25 mouse cellular contexts compared by ENCODE assay signal in genomic region chr11:75660941-75661800, GRCm38 (mm10). TPM values are rescaled to one million over a fixed set of nuclear protein-coding genes. Genes with fewer than 3 reads are reported as not detected.
DNase-seq lines count a peak whose midpoint lies in the region; ATAC-seq and TF ChIP-seq lines count a peak whose summit lies in the region.
"Had no signal": no experiment of that assay in that cellular context is flagged by ENCODE, and none has a peak within 500 bp of the region (broad histone marks: within the 10 kb centered on the region; RNA-seq: fewer than 3 reads in every experiment).

No protein-coding gene starts in this region.

- peaks cover 6% of the 10 kb centered on the region for H3K79me2 ChIP-seq in liver, adult 2 months (ENCODE audit: control insufficient read depth, insufficient read depth, low read length)

- peak overlapping the region; percentile 20 for H3K27ac ChIP-seq in liver, adult 2 months (replicated peaks; ENCODE audit: insufficient read depth, low read depth, low read length)
- no peak overlapping the region for H3K27ac ChIP-seq in liver, embryonic 11.5 days (ENCODE audit: low read depth, low read length)
- H3K27ac ChIP-seq: embryonic facial prominence, embryonic 12.5 days; embryonic facial prominence, embryonic 15.5 days; heart, embryonic 15.5 days; hindbrain, embryonic 10.5 days; hindbrain, embryonic 13.5 days had no signal

- no peaks in the 10 kb centered on the region for H3K27me3 ChIP-seq in liver, adult 2 months (ENCODE audit: control insufficient read depth, insufficient read depth, low read length)
- no peaks in the 10 kb centered on the region for H3K27me3 ChIP-seq in liver, embryonic 11.5 days (replicated peaks; ENCODE audit: control insufficient read depth, insufficient read depth, low read length)
- H3K27me3 ChIP-seq: embryonic facial prominence, embryonic 12.5 days; embryonic facial prominence, embryonic 15.5 days; heart, embryonic 12.5 days; heart, embryonic 15.5 days had no signal

- WGBS in liver, adult 2 months: 42% methylated on average over 21 of the region's 21 CpGs
- 84% methylated on average over 21 of the region's 21 CpGs for WGBS in liver, embryonic 11.5 days

- no peak for TF ChIP-seq CTCF in liver, adult 2 months (IDR thresholded peaks at IDR 0.05; ENCODE audit: low read depth, low read length)

- H3K36me3 ChIP-seq in liver, adult 2 months (ENCODE audit: control insufficient read depth, insufficient read depth, low read length): peaks cover 7% of the 10 kb centered on the region; the same call in 1 of the 2 replicates
- peaks cover 49% of the 10 kb centered on the region for H3K36me3 ChIP-seq in liver, embryonic 11.5 days (ENCODE audit: control insufficient read depth, insufficient read depth, low read length)

- ATAC-seq in frontal cortex, adult (ENCODE audit: low TSS enrichment): peak; percentile 70; the same call in 1 of the 2 replicates
- ATAC-seq in liver, embryonic 11.5 days (replicated peaks; ENCODE audit: low FRiP score): no peak
- ATAC-seq: activated CD4-positive, CD25-positive, alpha-beta regulatory T cell, adult 4 months; forebrain, embryonic 14.5 days; forebrain, postnatal 0 days; hindbrain, embryonic 16.5 days had no signal

- H3K4me3 ChIP-seq in liver, adult 2 months (ENCODE audit: insufficient read depth, low read depth, low read length): no peak overlapping the region
- H3K4me3 ChIP-seq in liver, embryonic 11.5 days (ENCODE audit: low read depth, low read length): no peak overlapping the region
- H3K4me3 ChIP-seq: embryonic facial prominence, embryonic 12.5 days; embryonic facial prominence, embryonic 15.5 days; heart, embryonic 12.5 days; heart, embryonic 15.5 days; hindbrain, embryonic 10.5 days; hindbrain, embryonic 13.5 days had no signal

- no peak overlapping the region for H3K9ac ChIP-seq in liver, adult 2 months (ENCODE audit: low read depth, low read length)
- no peak overlapping the region for H3K9ac ChIP-seq in liver, embryonic 11.5 days (ENCODE audit: low read depth, low read length)
- H3K9ac ChIP-seq: embryonic facial prominence, embryonic 12.5 days; embryonic facial prominence, embryonic 15.5 days; forebrain, postnatal 0 days; heart, embryonic 12.5 days; heart, embryonic 15.5 days; hindbrain, embryonic 13.5 days had no signal

- H3K4me1 ChIP-seq in liver, adult 2 months (ENCODE audit: control insufficient read depth, insufficient read depth, low read length): peaks cover 25% of the 10 kb centered on the region
- peaks cover 12% of the 10 kb centered on the region for H3K4me1 ChIP-seq in liver, embryonic 11.5 days (replicated peaks; ENCODE audit: control insufficient read depth, insufficient read depth, low read length)

- no peaks in the 10 kb centered on the region for H3K9me3 ChIP-seq in liver, embryonic 11.5 days (ENCODE audit: control insufficient read depth, low read length)
- H3K9me3 ChIP-seq: embryonic facial prominence, embryonic 12.5 days; embryonic facial prominence, embryonic 15.5 days; heart, embryonic 12.5 days; heart, embryonic 15.5 days; hindbrain, embryonic 10.5 days; hindbrain, embryonic 13.5 days had no signal

- no peak for TF ChIP-seq POLR2A in liver, adult 2 months (IDR thresholded peaks at IDR 0.05; ENCODE audit: extremely low read depth, insufficient read depth, low read length)

- no peak for DNase-seq in frontal cortex, postnatal 10 days (ENCODE audit: low spot score in 2 of 2)
- peak; percentile 89 for DNase-seq in liver, adult 2 months (ENCODE audit: extremely low read depth, low read depth, low spot score)
- no peak for DNase-seq in liver, embryonic 11.5 days (ENCODE audit: low spot score)
- DNase-seq in testis, postnatal 14 days (ENCODE audit: low spot score): peak; percentile 5
- DNase-seq in testis, postnatal 10 days (ENCODE audit: low spot score): no peak
- DNase-seq: adrenal gland, adult 8-10 months; cerebellum, adult 11 months; cerebellum, adult 2 months; cerebellum, adult 9-11 months; cerebellum, postnatal 25 days; forebrain, postnatal 0 days; gastrocnemius, postnatal 10 days; gastrocnemius, postnatal 36 days; heart, postnatal 10 days; heart, postnatal 36 days had no signal

- no peak overlapping the region for H3K4me2 ChIP-seq in liver, embryonic 11.5 days
- H3K4me2 ChIP-seq: embryonic facial prominence, embryonic 12.5 days; embryonic facial prominence, embryonic 15.5 days; heart, embryonic 12.5 days; heart, embryonic 15.5 days; hindbrain, embryonic 13.5 days had no signal

RNA-seq across cellular contexts. Expression of gene Myo1c, which starts 10.9 kb away (rescaled TPM):
- 15.6 and 17.9 TPM in 2 replicates for total RNA-seq in liver, adult 2 months (2014; rRNA removed)
- 17.0 and 21.5 TPM in 2 replicates for polyA plus RNA-seq in liver, adult 2 months (2012; rRNA removed)
- 37.4 and 41.9 TPM in 2 replicates for polyA plus RNA-seq in liver, embryonic 11.5 days (2014; fragmentation: Nextera tagmentation; extraction: Ambion mirVana)

RNA-seq across cellular contexts. Expression of gene Crk, which starts 17.9 kb away (rescaled TPM):
- total RNA-seq in liver, adult 2 months (2014; rRNA removed): 50.5 and 51.1 TPM in 2 replicates
- polyA plus RNA-seq in liver, adult 2 months (2012; rRNA removed): 47.7 and 57.5 TPM in 2 replicates
- polyA plus RNA-seq in liver, embryonic 11.5 days (2014; fragmentation: Nextera tagmentation; extraction: Ambion mirVana): 70.4 and 71.1 TPM in 2 replicates

RNA-seq across cellular contexts. Expression of gene Inpp5k, which starts 30.4 kb away (rescaled TPM):
- 12.3 and 13.4 TPM in 2 replicates for total RNA-seq in liver, adult 2 months (2014; rRNA removed)
- 12.2 and 17.2 TPM in 2 replicates for polyA plus RNA-seq in liver, adult 2 months (2012; rRNA removed)
- 21.9 and 22.2 TPM in 2 replicates for polyA plus RNA-seq in liver, embryonic 11.5 days (2014; fragmentation: Nextera tagmentation; extraction: Ambion mirVana)

Comparison
In these comparisons a context has a peak if more than half of its experiments do, and no peak if none do; other contexts are left out.
1. DNase-seq: peak in liver, adult 2 months (single experiment) and testis, postnatal 14 days (single experiment); none in frontal cortex, postnatal 10 days (0 of 2), liver, embryonic 11.5 days (single experiment) and testis, postnatal 10 days (single experiment).